Mouse (Mus musculus) central nervous system, embryonic 14 days (tissue): Measurements from ENCODE around the gene Tmem219. TPM values are rescaled to one million over a fixed set of nuclear protein-coding genes. Genes with fewer than 3 reads are reported as not detected.

Source experiments
- polyA plus RNA-seq: library from polyadenylated mRNA; depleted of rRNA; stranded (reverse); fragments of >200 nt; gene quantifications from 2 replicates; pipeline ENCODE4 v1.2.3, GENCODE M21; 2012; rRNA removed

Tmem219 gene
- polyA plus RNA-seq, result 30.6 and 32.0 TPM in 2 replicates

GRCm38 (mm10) chr7:126922624-126923060 lies at the start of gene Tmem219:
Tmem219 (minus strand) TSS chr7:126922917.

GRCm38 (mm10) chr7:126949793-126950646 lies 27.3 kb upstream of the Tmem219 start, which contains the start of gene Sez6l2:
Sez6l2 (plus strand) TSS chr7:126950563.

GRCm38 (mm10) chr7:126949403-126949792 lies 26.7 kb upstream of the Tmem219 start, which contains the start of gene Asphd1:
Asphd1 (minus strand) TSS chr7:126949582.

GRCm38 (mm10) chr7:126928384-126929037 lies 5.8 kb upstream of the Tmem219 start, which contains the start of gene Kctd13:
Kctd13 (plus strand) TSS chr7:126928879.

GRCm38 (mm10) chr7:126884286-126885164 lies 38.2 kb downstream of the Tmem219 start, which contains the start of gene Taok2:
Taok2 (minus strand) TSS chr7:126884703.

GRCm38 (mm10) chr7:126862147-126862784 lies 60.5 kb downstream of the Tmem219 start, which contains the start of gene Ino80e:
Ino80e (minus strand) TSS chr7:126862377.

GRCm38 (mm10) chr7:126861429-126862130 lies 61.1 kb downstream of the Tmem219 start, which contains the start of gene Hirip3:
Hirip3 (plus strand) TSS chr7:126861972.

GRCm38 (mm10) chr7:126847116-126847420 lies 75.6 kb downstream of the Tmem219 start, which contains the start of gene Doc2a:
Doc2a (plus strand) TSS chr7:126847416.

Other genes starting within 250 kb of the Tmem219 start
- gene Sult1a1, start 246.5 kb downstream of the Tmem219 start, polyA plus RNA-seq, result 2.0 and 3.4 TPM in 2 replicates
- gene Bola2, start 227.5 kb downstream of the Tmem219 start, polyA plus RNA-seq, result 60.3 and 69.1 TPM in 2 replicates
- gene Slx1b, start 227.1 kb downstream of the Tmem219 start, polyA plus RNA-seq, result 43.9 and 47.4 TPM in 2 replicates
- gene Coro1a, start 215.1 kb downstream of the Tmem219 start, polyA plus RNA-seq, result 87.6 and 91.0 TPM in 2 replicates
- gene Mapk3, start 163.3 kb downstream of the Tmem219 start, polyA plus RNA-seq, result 176 and 184 TPM in 2 replicates
- gene Gdpd3, start 156.6 kb downstream of the Tmem219 start, polyA plus RNA-seq, result 10.8 and 13.6 TPM in 2 replicates
- gene Ypel3, start 146.0 kb downstream of the Tmem219 start, polyA plus RNA-seq, result 193 and 202 TPM in 2 replicates
- gene Tbx6, start 141.4 kb downstream of the Tmem219 start, polyA plus RNA-seq, result 1.8 and 1.9 TPM in 2 replicates
- 212 and 213 TPM in 2 replicates for gene Ppp4c, start 130.4 kb downstream of the Tmem219 start, polyA plus RNA-seq
- gene Fam57b, start 125.2 kb downstream of the Tmem219 start, polyA plus RNA-seq, result 145 and 162 TPM in 2 replicates
- gene 4930451I11Rik, start 91.3 kb downstream of the Tmem219 start, polyA plus RNA-seq, result not detected in 2 replicates
- gene Doc2a, start 75.5 kb downstream of the Tmem219 start, polyA plus RNA-seq, result 9.8 and 10.8 TPM in 2 replicates
- 94.8 and 104 TPM in 2 replicates for gene Hirip3, start 60.9 kb downstream of the Tmem219 start, polyA plus RNA-seq
- 82.6 and 86.4 TPM in 2 replicates for gene Ino80e, start 60.5 kb downstream of the Tmem219 start, polyA plus RNA-seq
- 103 and 114 TPM in 2 replicates for gene Taok2, start 38.2 kb downstream of the Tmem219 start, polyA plus RNA-seq
- gene Kctd13, start 6.0 kb upstream of the Tmem219 start, polyA plus RNA-seq, result 88.9 and 93.8 TPM in 2 replicates
- 16.9 and 17.6 TPM in 2 replicates for gene Asphd1, start 26.7 kb upstream of the Tmem219 start, polyA plus RNA-seq
- gene Sez6l2, start 27.6 kb upstream of the Tmem219 start, polyA plus RNA-seq, result 72.8 and 76.2 TPM in 2 replicates
- 126 and 133 TPM in 2 replicates for gene Cdipt, start 53.0 kb upstream of the Tmem219 start, polyA plus RNA-seq
- gene Cdiptos, start 53.2 kb upstream of the Tmem219 start, polyA plus RNA-seq, result 0.85 and 0.95 TPM in 2 replicates
- 3.9 and 5.7 TPM in 2 replicates for gene Mvp, start 91.7 kb upstream of the Tmem219 start, polyA plus RNA-seq
- gene Pagr1b, start 93.6 kb upstream of the Tmem219 start, polyA plus RNA-seq, result 1.4 and 1.5 TPM in 2 replicates
- gene Pagr1a, start 94.4 kb upstream of the Tmem219 start, polyA plus RNA-seq, result 15.3 and 18.9 TPM in 2 replicates
- 111 and 124 TPM in 2 replicates for gene Gm42742, start 98.2 kb upstream of the Tmem219 start, polyA plus RNA-seq
- 54.6 and 70.1 TPM in 2 replicates for gene Prrt2, start 98.3 kb upstream of the Tmem219 start, polyA plus RNA-seq
- gene Maz, start 104.1 kb upstream of the Tmem219 start, polyA plus RNA-seq, result 309 and 326 TPM in 2 replicates
- gene Kif22, start 119.6 kb upstream of the Tmem219 start, polyA plus RNA-seq, result 42.4 and 56.6 TPM in 2 replicates
- gene Zg16, start 164.4 kb upstream of the Tmem219 start, polyA plus RNA-seq, result 0.10 TPM in 1 of 2 replicates, not detected in the other
- 2.1 TPM in 2 replicates for gene AI467606, start 168.4 kb upstream of the Tmem219 start, polyA plus RNA-seq
- 0.68 and 1.5 TPM in 2 replicates for gene Qprt, start 199.3 kb upstream of the Tmem219 start, polyA plus RNA-seq
- gene Spn, start 214.9 kb upstream of the Tmem219 start, polyA plus RNA-seq, result 0.10 and 0.19 TPM in 2 replicates